Mouse (Mus musculus) liver, embryonic 16.5 days (tissue): ENCODE data around the gene Pigk. TPM values are rescaled to one million over a fixed set of nuclear protein-coding genes. Genes with fewer than 3 reads are reported as not detected.

ENCODE experiments used
- ATAC-seq: fragments of 200-750 bp; cut with Nextera tagmentation; 2 replicates; pipeline ENCODE4 v1.8.0; 2017; ENCODE audit warnings: low read depth, mild to moderate bottlenecking, moderate number of reproducible peaks, moderate library complexity
- H3K27ac ChIP-seq: fragments of 300-500 bp; sonication (generic); 2 replicates; pipeline ENCODE4 v1.5.1; 2014; ENCODE audit warnings: mild to moderate bottlenecking, low read length
- H3K27me3 ChIP-seq: fragments of 300-500 bp; sonication (generic); 2 replicates; pipeline ENCODE4 v1.6.1; 2014; ENCODE audit warnings: low read depth, low read length, mixed read lengths; ENCODE audit not compliant: control insufficient read depth, insufficient read depth
- H3K36me3 ChIP-seq: fragments of 300-500 bp; sonication (generic); 2 replicates; pipeline ENCODE4 v1.6.1; 2014; ENCODE audit warnings: mild to moderate bottlenecking; ENCODE audit not compliant: control insufficient read depth, insufficient read depth
- H3K4me1 ChIP-seq: fragments of 300-500 bp; sonication (generic); 2 replicates; pipeline ENCODE4 v1.6.1; 2014; ENCODE audit warnings: low read depth, low read length, mixed read lengths; ENCODE audit not compliant: control insufficient read depth
- H3K4me2 ChIP-seq: fragments of 300-500 bp; sonication (generic); 2 replicates; pipeline ENCODE4 v1.6.1; 2014; ENCODE audit warnings: low read depth, low read length, mixed read lengths
- H3K4me3 ChIP-seq: fragments of 300-500 bp; sonication (generic); 2 replicates; pipeline ENCODE4 v1.5.1; 2014; ENCODE audit warnings: low read depth, mild to moderate bottlenecking, low read length
- H3K9ac ChIP-seq: fragments of 300-500 bp; sonication (generic); 2 replicates; pipeline ENCODE4 v1.6.1; 2014; ENCODE audit warnings: low read depth, low read length
- H3K9me3 ChIP-seq: fragments of 300-500 bp; sonication (generic); replicated peaks from 2 replicates; pipeline ENCODE4 v1.6.1; 2016; ENCODE audit warnings: low read length; ENCODE audit not compliant: control insufficient read depth
- WGBS: fragments of 180-500 bp; shearing (Covaris S2); extraction: QIAGEN DNeasy Blood & Tissue Kit; methylation state at CpG from one replicate; pipeline ENCODE4 v1.1.7; 2014; ENCODE audit not compliant: insufficient replicate concordance; 5-methylcytosine and 5-hydroxymethylcytosine counted together
- polyA plus RNA-seq: library from polyadenylated mRNA; unstranded; fragments of >200 nt; fragmentation: Nextera tagmentation; extraction: Ambion mirVana; gene quantifications from 2 replicates; pipeline ENCODE4 v1.2.1, GENCODE M21; 2015

Gene Pigk
- polyA plus RNA-seq, 1 experiment from 2014 or later, result 22.1 TPM

DNA sequence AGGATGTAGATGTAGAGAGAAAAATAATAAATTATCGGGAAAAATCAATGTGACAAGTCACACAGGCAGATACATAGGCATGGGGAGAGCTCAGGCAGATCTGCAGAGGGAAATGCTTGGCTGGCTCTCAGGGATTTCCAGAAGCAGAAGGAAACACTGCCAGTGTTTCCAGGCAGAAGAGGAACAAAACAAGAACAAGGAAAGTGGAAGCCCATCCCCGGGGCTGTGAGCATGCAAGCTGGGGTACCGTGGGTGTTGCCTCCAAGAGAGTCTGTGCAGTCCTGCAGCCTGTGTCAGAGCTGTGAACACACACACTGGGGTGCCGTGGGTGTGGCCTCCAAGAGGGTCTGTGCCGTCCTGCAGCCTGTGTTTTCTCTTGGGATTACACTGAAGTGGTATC lies 279.7 kb downstream of the Pigk start:
- Histone ChIP-seq H3K36me3 (no peaks in the 10 kb centered on the region), H3K4me3 (no peak overlapping the region), H3K4me1 (no peaks in the 10 kb centered on the region), H3K27me3 (no peaks in the 10 kb centered on the region), H3K27ac (no peak overlapping the region), H3K9ac (no peak overlapping the region), H3K4me2 (no peak overlapping the region), H3K9me3 (no peaks in the 10 kb centered on the region)
- no peak for ATAC-seq
- WGBS, result 40% methylated on average over 5 of the region's 5 CpGs

DNA sequence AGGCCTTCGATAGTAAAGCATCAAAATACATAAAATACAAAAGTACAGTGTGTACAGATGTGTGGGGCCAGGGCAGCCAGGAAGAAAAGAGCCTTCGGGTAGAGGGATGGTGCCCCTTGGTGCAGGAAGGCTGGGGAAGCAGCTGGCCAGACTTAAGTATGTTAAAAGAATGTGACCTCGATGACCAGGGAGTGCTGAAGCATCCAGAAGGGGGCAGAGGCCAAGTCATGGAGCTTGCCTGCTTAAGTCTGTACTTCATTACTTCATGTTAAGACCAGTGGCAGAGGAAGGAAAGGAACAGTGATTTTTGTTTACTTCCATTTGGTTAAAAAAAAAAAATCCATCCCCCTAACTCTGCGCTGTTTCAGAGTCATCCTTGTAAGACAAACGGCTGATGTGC lies 284.2 kb downstream of the Pigk start:
- WGBS, result 54% methylated on average over 5 of the region's 5 CpGs
- Histone ChIP-seq H3K4me3 (no peak overlapping the region), H3K4me1 (no peaks in the 10 kb centered on the region), H3K27me3 (no peaks in the 10 kb centered on the region), H3K9me3 (no peaks in the 10 kb centered on the region), H3K4me2 (no peak overlapping the region), H3K9ac (no peak overlapping the region), H3K27ac (no peak overlapping the region), H3K36me3 (no peaks in the 10 kb centered on the region)
- no peak for ATAC-seq

DNA sequence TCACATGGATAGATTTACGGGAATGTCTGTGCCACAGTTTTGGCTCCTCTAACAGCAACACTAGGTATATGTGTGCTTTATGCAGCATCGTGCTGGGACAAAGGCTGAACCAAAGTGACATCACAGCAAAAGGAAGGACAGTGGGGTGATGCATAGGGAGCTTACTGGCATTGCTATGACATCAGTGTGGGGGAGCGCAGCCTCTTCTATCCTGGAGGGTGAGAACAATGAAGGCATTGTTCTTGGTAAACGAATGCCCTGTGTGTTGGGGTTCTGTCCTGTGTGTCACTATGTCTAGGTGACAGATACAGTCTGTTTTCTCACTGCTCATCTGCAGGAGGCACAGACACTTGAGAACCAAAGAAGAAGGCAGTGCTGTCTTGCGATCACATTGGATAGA lies 285.0 kb downstream of the Pigk start:
- Histone ChIP-seq H3K9me3 (no peaks in the 10 kb centered on the region), H3K27me3 (no peaks in the 10 kb centered on the region), H3K9ac (no peak overlapping the region), H3K4me1 (no peaks in the 10 kb centered on the region), H3K27ac (no peak overlapping the region), H3K4me3 (no peak overlapping the region), H3K36me3 (no peaks in the 10 kb centered on the region), H3K4me2 (no peak overlapping the region)
- WGBS, result 66% methylated on average over 5 of the region's 5 CpGs
- ATAC-seq, result no peak

DNA sequence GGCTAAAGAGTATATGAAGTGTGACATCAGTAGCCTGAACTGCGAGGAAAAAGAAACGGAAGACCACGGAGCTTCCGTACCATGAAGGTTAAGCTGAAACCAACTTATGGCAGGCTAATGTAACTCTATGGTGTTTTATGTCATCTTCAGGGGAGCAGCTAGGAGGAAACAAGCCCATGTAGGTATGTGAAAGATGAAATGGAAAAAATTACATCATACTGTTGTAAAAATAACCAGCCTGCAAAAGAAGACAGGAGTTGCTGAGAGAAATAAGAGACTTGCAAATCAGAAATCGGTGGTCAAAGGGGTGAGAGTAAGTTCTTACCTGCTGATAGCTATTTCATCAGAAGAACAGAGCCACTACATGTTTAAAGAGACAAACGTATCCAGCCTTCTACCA lies 293.0 kb downstream of the Pigk start:
- WGBS, result 67% methylated on average over 6 of the region's 6 CpGs

DNA sequence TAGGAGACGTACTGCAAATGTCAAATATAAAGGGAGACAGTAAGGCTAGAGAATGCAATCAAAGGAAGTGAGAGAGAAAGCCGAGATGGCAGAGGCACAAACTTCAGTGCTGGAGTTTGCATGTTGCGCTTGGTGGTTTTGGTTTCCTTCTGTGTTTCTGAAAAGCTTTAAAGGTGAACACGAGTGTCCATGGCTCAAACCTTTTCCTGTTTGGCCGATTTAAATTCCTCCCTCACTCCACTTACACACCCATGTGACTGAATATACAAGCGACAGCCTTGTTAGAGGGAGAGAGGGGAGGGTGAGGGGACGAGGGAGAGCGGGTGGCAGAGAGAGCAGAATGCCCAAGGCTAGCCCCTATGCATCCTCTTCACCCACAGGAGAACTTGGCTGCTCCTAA lies 302.5 kb downstream of the Pigk start:
- H3K27me3 ChIP-seq, result no peaks in the 10 kb centered on the region
- no peak overlapping the region for H3K4me3 ChIP-seq
- no peak overlapping the region for H3K9ac ChIP-seq
- no peaks in the 10 kb centered on the region for H3K9me3 ChIP-seq
- ATAC-seq, result no peak
- H3K27ac ChIP-seq, result no peak overlapping the region
- H3K36me3 ChIP-seq, result no peaks in the 10 kb centered on the region
- 33% methylated on average over 8 of the region's 8 CpGs for WGBS
- no peak overlapping the region for H3K4me2 ChIP-seq
- no peaks in the 10 kb centered on the region for H3K4me1 ChIP-seq

More for the DNA sequence above, 293.0 kb downstream of the Pigk start:
- H3K9ac ChIP-seq, result no peak overlapping the region
- H3K4me1 ChIP-seq, result no peaks in the 10 kb centered on the region
- no peak overlapping the region for H3K4me2 ChIP-seq
- no peak overlapping the region for H3K4me3 ChIP-seq
- H3K27me3 ChIP-seq, result no peaks in the 10 kb centered on the region
- H3K27ac ChIP-seq, result no peak overlapping the region
- no peaks in the 10 kb centered on the region for H3K36me3 ChIP-seq
- no peaks in the 10 kb centered on the region for H3K9me3 ChIP-seq
- no peak for ATAC-seq

DNA sequence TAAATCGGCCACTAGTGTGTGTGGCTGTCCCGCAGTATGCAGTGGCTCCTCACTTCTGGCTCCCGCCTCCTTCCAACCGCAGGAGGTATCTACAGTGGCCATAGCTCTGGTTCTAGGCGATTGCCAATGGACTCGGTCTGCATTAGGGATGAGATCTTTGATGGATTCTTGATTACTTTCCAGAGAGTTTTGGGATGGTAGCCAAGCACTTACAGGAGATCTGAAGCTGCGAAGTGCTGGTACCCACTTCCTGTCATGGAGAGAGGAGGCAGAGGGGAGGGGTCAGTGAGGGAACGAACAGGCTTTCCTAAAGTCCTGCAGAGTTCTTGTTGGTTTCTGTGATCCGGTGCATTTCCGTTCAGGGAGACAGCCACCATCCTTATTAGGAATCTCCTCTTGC lies 304.2 kb downstream of the Pigk start:
- no peak overlapping the region for H3K4me3 ChIP-seq
- 54% methylated on average over 10 of the region's 10 CpGs for WGBS
- no peaks in the 10 kb centered on the region for H3K9me3 ChIP-seq
- H3K36me3 ChIP-seq, result no peaks in the 10 kb centered on the region
- no peak overlapping the region for H3K9ac ChIP-seq
- no peak overlapping the region for H3K4me2 ChIP-seq
- no peaks in the 10 kb centered on the region for H3K27me3 ChIP-seq
- no peak for ATAC-seq
- H3K4me1 ChIP-seq, result no peaks in the 10 kb centered on the region
- H3K27ac ChIP-seq, result no peak overlapping the region

DNA sequence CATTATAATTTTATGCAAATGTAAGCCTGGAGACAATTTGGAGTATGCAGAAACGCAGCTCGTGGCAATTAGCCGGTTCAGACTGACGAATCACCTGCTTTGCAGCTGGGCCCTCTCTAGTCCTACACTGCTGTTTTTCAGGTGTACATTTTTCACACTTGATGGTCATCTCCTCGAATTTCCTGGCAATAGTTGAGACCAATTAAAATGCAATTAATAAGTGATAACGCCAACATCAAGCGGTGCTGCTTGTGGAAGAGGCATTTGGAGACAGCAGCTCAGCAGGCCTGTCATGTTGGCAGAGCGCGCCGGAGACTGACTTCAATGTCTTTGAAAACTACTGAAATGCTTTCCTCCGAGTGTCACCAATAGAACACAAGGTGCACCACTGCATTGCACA lies 310.1 kb downstream of the Pigk start:
- Histone ChIP-seq H3K4me1 (no peaks in the 10 kb centered on the region), H3K36me3 (no peaks in the 10 kb centered on the region), H3K4me3 (no peak overlapping the region), H3K4me2 (no peak overlapping the region), H3K9me3 (no peaks in the 10 kb centered on the region), H3K27me3 (no peaks in the 10 kb centered on the region), H3K27ac (no peak overlapping the region), H3K9ac (no peak overlapping the region)
- no peak for ATAC-seq
- WGBS, result 76% methylated on average over 11 of the region's 11 CpGs

Other genes with a start within 250 kb of the Pigk start
- 0.09 and 0.12 TPM in 2 replicates for gene Ak5, start 45.7 kb upstream of the Pigk start, polyA plus RNA-seq